8 mouse cellular contexts compared by ENCODE assay signal in genomic region chr6:39381125-39381880, GRCm38 (mm10). TPM values are rescaled to one million over a fixed set of nuclear protein-coding genes. Genes with fewer than 3 reads are reported as not detected.
DNase-seq lines count a peak whose midpoint lies in the region; ATAC-seq lines count a peak whose summit lies in the region.

Gene Rab19 (plus strand): TSS chr6:39381175.

- H3K27ac ChIP-seq in lung, embryonic 15.5 days, result peak within 1 kb of the TSS; percentile 65

- H3K27me3 ChIP-seq in lung, embryonic 15.5 days, result no peaks in the 10 kb centered on the region

- DNase-seq in urinary bladder, adult 2 months (ENCODE audit: low spot score), result peak; percentile 38
- DNase-seq in urinary bladder, postnatal 10 days (ENCODE audit: low spot score), result no peak
- peak; percentile 56 for DNase-seq in kidney, adult 18-20 months
- peak; percentile 15 for DNase-seq in ovary, postnatal 10 days (ENCODE audit: low spot score)
- DNase-seq in layer of hippocampus, adult 9-10 months (ENCODE audit: low spot score), result no peak
- no peak for DNase-seq in MN1 (ENCODE audit: low spot score)

- H3K9ac ChIP-seq in lung, embryonic 15.5 days, result peak within 1 kb of the TSS; percentile 38

- no peaks in the 10 kb centered on the region for H3K36me3 ChIP-seq in lung, embryonic 15.5 days

- H3K4me2 ChIP-seq in lung, embryonic 15.5 days, result peak within 1 kb of the TSS; percentile 62

- H3K4me1 ChIP-seq in lung, embryonic 15.5 days, result peaks cover 10% of the 10 kb centered on the region

- H3K4me3 ChIP-seq in lung, embryonic 15.5 days, result peak within 1 kb of the TSS; percentile 43

- H3K9me3 ChIP-seq in lung, embryonic 15.5 days, result no peaks in the 10 kb centered on the region

- 5% methylated on average over 20 of the region's 20 CpGs for WGBS in lung, embryonic 15.5 days

- ATAC-seq in granulocyte monocyte progenitor cell, adult 5-6 weeks (replicated peaks; ENCODE audit: poor library complexity, severe bottlenecking), result 0 out of 2 replicates have a peak, but pooled peaks have one; percentile 20
- no peak for ATAC-seq in lung, embryonic 15.5 days (ENCODE audit: borderline replicate concordance, extremely low read depth, low FRiP score, low TSS enrichment)

RNA-seq across cellular contexts. Expression of gene Rab19, which starts in this region (rescaled TPM):
- 7.8 and 8.3 TPM in 2 replicates for polyA plus RNA-seq in urinary bladder, adult 2 months (2012; rRNA removed)
- total RNA-seq in granulocyte monocyte progenitor cell, adult 5-6 weeks (2014; fragmentation: Nextera tagmentation), result 1.4 TPM in 1 of 2 replicates, not detected in the other
- 0.26 TPM in 1 of 2 replicates, not detected in the other for total RNA-seq in granulocyte monocyte progenitor cell, adult 5-6 weeks (2017)
- 4.2 and 6.3 TPM in 2 replicates for polyA plus RNA-seq in lung, embryonic 15.5 days (2015; fragmentation: Nextera tagmentation; extraction: Ambion mirVana)

Comparison
In these comparisons a context has a peak if more than half of its experiments do, and no peak if none do; other contexts are left out.
1. DNase-seq: peak in urinary bladder, adult 2 months (single experiment), kidney, adult 18-20 months (single experiment) and ovary, postnatal 10 days (single experiment); none in urinary bladder, postnatal 10 days (single experiment), layer of hippocampus, adult 9-10 months (single experiment) and MN1 (single experiment).